9 mouse cellular contexts compared by ENCODE assay signal in genomic region chr11:54984085-54984484, GRCm38 (mm10). TPM values are rescaled to one million over a fixed set of nuclear protein-coding genes. Genes with fewer than 3 reads are reported as not detected.
DNase-seq lines count a peak whose midpoint lies in the region; ATAC-seq lines count a peak whose summit lies in the region.
"Had no signal": no experiment of that assay in that cellular context is flagged by ENCODE, and none has a peak within 500 bp of the region (broad histone marks: within the 10 kb centered on the region; RNA-seq: fewer than 3 reads in every experiment).

No protein-coding gene starts in this region.

- no peak overlapping the region for H3K4me3 ChIP-seq in hindbrain, embryonic 11.5 days (ENCODE audit: low read depth, low read length)
- no peak overlapping the region for H3K4me3 ChIP-seq in hindbrain, embryonic 12.5 days
- H3K4me3 ChIP-seq: midbrain, embryonic 12.5 days had no signal

- no peaks in the 10 kb centered on the region for H3K4me1 ChIP-seq in hindbrain, embryonic 11.5 days (replicated peaks; ENCODE audit: control insufficient read depth, insufficient read depth, low read length)
- no peaks in the 10 kb centered on the region for H3K4me1 ChIP-seq in hindbrain, embryonic 12.5 days
- H3K4me1 ChIP-seq: midbrain, embryonic 12.5 days had no signal

- no peaks in the 10 kb centered on the region for H3K36me3 ChIP-seq in hindbrain, embryonic 11.5 days (ENCODE audit: control insufficient read depth, insufficient read depth, low read length)
- peaks cover 10% of the 10 kb centered on the region for H3K36me3 ChIP-seq in hindbrain, embryonic 12.5 days
- H3K36me3 ChIP-seq: midbrain, embryonic 12.5 days had no signal

- no peak overlapping the region for H3K4me2 ChIP-seq in hindbrain, embryonic 11.5 days (replicated peaks; ENCODE audit: low read depth, low read length)
- no peak overlapping the region for H3K4me2 ChIP-seq in hindbrain, embryonic 12.5 days (replicated peaks)
- H3K4me2 ChIP-seq: midbrain, embryonic 12.5 days had no signal

- H3K9ac ChIP-seq in hindbrain, embryonic 11.5 days (ENCODE audit: low read depth, low read length): no peak overlapping the region
- H3K9ac ChIP-seq in hindbrain, embryonic 12.5 days: no peak overlapping the region

- intact Hi-C loops in heart, postnatal 10 days (cut with DNase I): loop anchor here (1.0 to 2.0 kb wide), 2 partner anchors 53 to 105 kb away; no protein-coding TSS in a partner anchor

- DNase-seq in hindbrain, embryonic 11.5 days (ENCODE audit: low spot score): peak; percentile 88
- peak; percentile 80 to 82 for DNase-seq in adrenal gland, adult 18-20 months (ENCODE audit: low spot score in 2 of 2)
- peak; percentile 90 for DNase-seq in embryo, embryonic 10 days (ENCODE audit: low spot score)
- DNase-seq in heart, postnatal 10 days: peak; percentile 81 to 88
- peak; percentile 75 for DNase-seq in layer of hippocampus, postnatal 14 days (ENCODE audit: low spot score in 2 of 2)
- DNase-seq in telencephalon, adult 2 months (ENCODE audit: low read depth, low spot score): peak; percentile 72

- 2% methylated on average over 6 of the region's 6 CpGs for WGBS in hindbrain, embryonic 11.5 days
- 3% methylated on average over 6 of the region's 6 CpGs for WGBS in hindbrain, embryonic 12.5 days

- no peaks in the 10 kb centered on the region for H3K9me3 ChIP-seq in hindbrain, embryonic 11.5 days (ENCODE audit: control insufficient read depth, low read length)
- no peaks in the 10 kb centered on the region for H3K9me3 ChIP-seq in hindbrain, embryonic 12.5 days (replicated peaks)
- H3K9me3 ChIP-seq: midbrain, embryonic 12.5 days had no signal

- no peak overlapping the region for H3K27ac ChIP-seq in hindbrain, embryonic 11.5 days (ENCODE audit: low read depth, low read length)
- H3K27ac ChIP-seq in hindbrain, embryonic 12.5 days: no peak overlapping the region
- H3K27ac ChIP-seq: midbrain, embryonic 12.5 days had no signal

- H3K27me3 ChIP-seq in hindbrain, embryonic 11.5 days (ENCODE audit: control insufficient read depth, insufficient read depth, low read length): no peaks in the 10 kb centered on the region
- H3K27me3 ChIP-seq in hindbrain, embryonic 12.5 days: no peaks in the 10 kb centered on the region
- H3K27me3 ChIP-seq: midbrain, embryonic 12.5 days had no signal

- ATAC-seq in hindbrain, embryonic 11.5 days (ENCODE audit: low FRiP score): no peak
- ATAC-seq in hindbrain, embryonic 12.5 days (ENCODE audit: low FRiP score): no peak
- ATAC-seq in megakaryocyte progenitor cell, adult 5-6 weeks (replicated peaks; ENCODE audit: poor library complexity): peak; percentile 74

RNA-seq across cellular contexts. Expression of gene Tnip1, which starts 21.4 kb away (rescaled TPM):
- polyA plus RNA-seq in hindbrain, embryonic 11.5 days (2014; fragmentation: Nextera tagmentation; extraction: Ambion mirVana): 9.8 and 10.3 TPM in 2 replicates
- polyA plus RNA-seq in hindbrain, embryonic 12.5 days (2016; fragmentation: Nextera tagmentation; extraction: Ambion mirVana): 19.0 and 20.8 TPM in 2 replicates
- total RNA-seq in adrenal gland, adult 18-20 months (2021): 10 to 100 TPM; 63.7 to 85.8 TPM
- total RNA-seq in heart, postnatal 10 days (2021): 10 to 100 TPM; 33.4 to 37.1 TPM
- 10 to 100 TPM; 34.3 to 34.4 TPM for total RNA-seq in layer of hippocampus, postnatal 14 days (2021)
- 27.6 and 31.8 TPM in 2 replicates for total RNA-seq in megakaryocyte progenitor cell, adult 5-6 weeks (2015)
- 33.8 and 38.6 TPM in 2 replicates for total RNA-seq in megakaryocyte progenitor cell, adult 5-6 weeks (2017)

RNA-seq across cellular contexts. Expression of gene Anxa6, which starts 49.2 kb away (rescaled TPM):
- 90.2 and 91.6 TPM in 2 replicates for polyA plus RNA-seq in hindbrain, embryonic 11.5 days (2014; fragmentation: Nextera tagmentation; extraction: Ambion mirVana)
- 121 and 140 TPM in 2 replicates for polyA plus RNA-seq in hindbrain, embryonic 12.5 days (2016; fragmentation: Nextera tagmentation; extraction: Ambion mirVana)
- 100 to 1,000 TPM; 123 to 197 TPM for total RNA-seq in adrenal gland, adult 18-20 months (2021)
- total RNA-seq in heart, postnatal 10 days (2021): 100 to 1,000 TPM; 319 to 333 TPM
- 10 to 100 TPM; 90.3 to 93.8 TPM for total RNA-seq in layer of hippocampus, postnatal 14 days (2021)
- 35.7 and 37.4 TPM in 2 replicates for total RNA-seq in megakaryocyte progenitor cell, adult 5-6 weeks (2015)
- 63.2 and 82.4 TPM in 2 replicates for total RNA-seq in megakaryocyte progenitor cell, adult 5-6 weeks (2017)
